In genomic region chr1:88499230-88499737, GRCm38 (mm10) we compare ENCODE assay signal across 1 mouse cellular context.
TF ChIP-seq lines count a peak whose summit lies in the region.

No protein-coding gene starts in this region.

TF ChIP-seq in CH12.LX, 34 proteins besides CTCF, POLR2A, EP300 and RAD21 (continued from another document):
- TF ChIP-seq GABPA (IDR thresholded peaks at IDR 0.05; ENCODE audit: insufficient replicate concordance, low read depth, low read length) (no peak), NRF1 (IDR thresholded peaks at IDR 0.05; ENCODE audit: low read depth, low read length) (no peak), USF1 (IDR thresholded peaks at IDR 0.05; ENCODE audit: low read depth, low read length) (no peak), MXI1 (IDR thresholded peaks at IDR 0.05; ENCODE audit: low read depth, low read length) (no peak), ELF1 (IDR thresholded peaks at IDR 0.05; ENCODE audit: low read depth, low read length) (no peak), TBP (conservative IDR thresholded peaks at IDR 0.05; ENCODE audit: low read depth, low read length) (no peak), RCOR1 (conservative IDR thresholded peaks at IDR 0.05; ENCODE audit: low read depth, low read length) (no peak), POLR2AphosphoS2 (IDR thresholded peaks at IDR 0.05; ENCODE audit: low read depth, low read length) (no peak), JUN (IDR thresholded peaks at IDR 0.05; ENCODE audit: insufficient read depth, low read depth, low read length) (no peak; the same call in 1 of the 2 replicates), MAX (IDR thresholded peaks at IDR 0.05; ENCODE audit: low read length) (0 out of 2 replicates have a peak, but pooled peaks have one; percentile 15), IRF4 (IDR thresholded peaks at IDR 0.05; ENCODE audit: low read depth, low read length) (peak; percentile 82; the same call in 1 of the 2 replicates), NELFE (IDR thresholded peaks at IDR 0.05; ENCODE audit: low read depth, low read length) (no peak), CHD2 (IDR thresholded peaks at IDR 0.05; ENCODE audit: low read length) (no peak), ZMIZ1 (IDR thresholded peaks at IDR 0.05; ENCODE audit: low read depth, low read length) (no peak), PAX5 (IDR thresholded peaks at IDR 0.05; ENCODE audit: low read length) (no peak), ZC3H11A (IDR thresholded peaks at IDR 0.05; ENCODE audit: low read depth, low read length) (no peak), JUND (conservative IDR thresholded peaks at IDR 0.05; ENCODE audit: low read depth, low read length) (0 out of 2 replicates have a peak, but pooled peaks have one; percentile 27), MYC (IDR thresholded peaks at IDR 0.05; ENCODE audit: low read depth, low read length) (peak; percentile 39; the same call in 1 of the 2 replicates), MAZ (IDR thresholded peaks at IDR 0.05; ENCODE audit: low read depth, low read length) (no peak), ZKSCAN1 (IDR thresholded peaks at IDR 0.05; ENCODE audit: borderline replicate concordance, low read depth, low read length) (no peak), CHD1 (IDR thresholded peaks at IDR 0.05; ENCODE audit: low read depth, low read length) (no peak), E2F4 (IDR thresholded peaks at IDR 0.05; ENCODE audit: insufficient replicate concordance, low read depth, low read length) (no peak), USF2 (conservative IDR thresholded peaks at IDR 0.05; ENCODE audit: low read depth, low read length) (no peak), HCFC1 (IDR thresholded peaks at IDR 0.05; ENCODE audit: low read depth, low read length) (no peak)
